Mouse (Mus musculus) kidney, adult 9 months (tissue): ENCODE data around the gene Aida.
A peak's percentile ranks its signal among the peaks of the same experiment; 100 is the strongest.
"Not testable (repeated sequence)": the region's sequence is repeated elsewhere in the genome, so short reads cannot be mapped to it uniquely, and the experiment has no call there.

Experiments used
- DNase-seq: peaks from one replicate; pipeline ENCODE4 v3.0.0; 2022

Gene Aida

GRCm38 (mm10) chr1:183296465-183296864, at the start of gene Aida:
Gene Aida (plus strand): TSS chr1:183296590.
- no peak for DNase-seq

DNA sequence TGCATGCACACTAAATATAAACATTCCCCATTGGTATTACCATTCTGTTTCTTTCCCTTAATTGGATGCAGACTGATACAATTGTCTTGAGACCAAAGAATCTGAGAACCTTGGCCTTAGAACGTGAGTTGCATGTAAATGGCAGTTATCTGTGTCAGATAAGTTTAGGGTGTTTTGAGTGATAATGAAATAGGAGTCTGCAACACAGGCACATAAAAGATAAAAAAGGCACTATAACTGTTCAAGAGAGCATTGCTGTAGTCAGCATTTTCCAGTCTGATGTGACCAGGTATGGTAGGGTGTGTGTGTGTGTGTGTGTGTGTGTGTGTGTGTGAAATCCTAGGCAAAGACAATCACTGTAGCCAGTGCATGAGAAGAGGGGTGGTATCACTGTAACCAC, 48.2 kb upstream of the Aida start:
- no peak for DNase-seq

- DNase-seq: no peak
These were observed 45.8 kb upstream of the Aida start for GRCm38 (mm10) chr1:183250612-183251011.

DNA sequence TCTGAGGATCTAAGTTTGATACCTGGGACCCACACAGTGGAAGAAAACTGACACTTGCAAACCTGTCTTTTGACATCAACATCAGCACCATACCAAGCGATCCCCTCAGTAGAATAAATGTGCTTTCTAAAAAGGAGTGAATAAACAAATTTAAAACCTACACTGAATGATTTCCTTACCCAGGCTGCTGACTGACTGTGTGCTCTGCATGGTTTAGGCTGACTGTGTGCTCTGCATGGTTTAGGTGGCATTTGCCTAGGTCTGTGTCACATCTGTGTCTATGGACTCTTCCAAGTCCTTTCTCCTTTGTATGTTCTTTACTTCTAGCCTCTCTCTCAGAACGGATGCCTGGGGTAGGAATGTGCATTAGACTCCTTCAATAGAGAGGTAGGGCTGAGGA, 44.6 kb upstream of the Aida start:
- no peak for DNase-seq

DNA sequence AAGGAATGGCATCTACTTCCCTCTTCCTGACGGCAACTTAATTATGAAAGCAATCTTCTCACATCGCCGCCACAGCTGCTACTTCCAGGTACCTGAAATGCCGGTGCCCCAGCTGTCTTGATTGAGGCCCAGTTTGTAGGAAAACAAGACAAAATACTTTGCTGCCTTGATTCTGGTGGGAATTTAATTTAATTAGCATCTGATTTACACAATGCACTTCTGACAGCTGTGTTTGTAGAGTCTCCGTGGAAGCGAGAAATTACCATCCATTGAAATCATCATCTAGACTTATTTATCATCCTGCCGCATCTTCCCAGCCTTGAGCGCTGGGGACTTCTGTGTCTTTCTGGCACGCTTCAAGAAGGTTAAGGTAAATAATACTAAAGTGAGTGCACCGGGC, 43.8 kb upstream of the Aida start:
- no peak for DNase-seq

DNA sequence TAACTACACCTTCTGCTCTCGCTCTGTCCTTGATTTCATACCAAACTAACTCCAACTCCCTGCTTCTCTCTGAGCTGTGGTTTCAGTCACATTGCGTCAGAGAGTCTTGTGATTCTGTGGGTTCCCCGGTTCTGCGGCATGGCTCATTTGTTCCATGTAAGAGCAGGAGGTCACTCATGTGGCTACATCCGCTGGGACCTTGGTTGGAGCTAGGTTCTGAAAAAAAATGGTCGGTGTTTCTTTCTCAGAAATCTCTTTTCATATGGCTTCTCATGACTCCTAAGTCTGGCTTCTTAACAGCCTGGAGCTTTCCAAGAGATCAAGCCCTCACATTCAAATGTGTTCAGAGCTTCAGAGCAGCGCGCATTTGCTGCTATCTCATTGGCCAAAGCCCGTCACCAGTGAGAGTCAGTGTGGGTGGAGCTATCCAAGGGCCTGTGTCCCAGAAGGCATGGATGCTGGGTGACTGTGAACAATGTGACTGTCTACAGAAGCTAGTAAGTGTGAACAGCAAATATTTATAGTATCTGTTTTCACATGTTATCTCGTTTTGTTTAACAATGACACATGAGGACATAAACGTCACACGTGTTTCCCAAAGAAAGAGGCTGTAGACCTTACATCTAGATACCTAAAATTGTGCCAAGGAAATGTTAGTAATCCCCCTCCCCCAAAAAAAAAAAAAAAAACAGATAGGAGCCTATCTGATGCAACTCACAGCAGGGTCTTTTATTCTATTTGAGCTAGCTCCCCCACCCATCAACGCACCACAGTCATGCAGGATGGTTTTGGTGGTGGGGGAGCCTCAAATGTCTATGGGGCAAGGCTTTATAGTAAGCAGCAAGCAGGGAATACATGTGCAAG, 32.0 kb upstream of the Aida start:
- no peak for DNase-seq

GRCm38 (mm10) chr1:183265921-183266467, 30.4 kb upstream of the Aida start:
- DNase-seq: no peak

GRCm38 (mm10) chr1:183267666-183268065, 28.7 kb upstream of the Aida start:
- DNase-seq: no peak

GRCm38 (mm10) chr1:183272867-183273818, 23.2 kb upstream of the Aida start:
- DNase-seq: peak; percentile 31

DNA sequence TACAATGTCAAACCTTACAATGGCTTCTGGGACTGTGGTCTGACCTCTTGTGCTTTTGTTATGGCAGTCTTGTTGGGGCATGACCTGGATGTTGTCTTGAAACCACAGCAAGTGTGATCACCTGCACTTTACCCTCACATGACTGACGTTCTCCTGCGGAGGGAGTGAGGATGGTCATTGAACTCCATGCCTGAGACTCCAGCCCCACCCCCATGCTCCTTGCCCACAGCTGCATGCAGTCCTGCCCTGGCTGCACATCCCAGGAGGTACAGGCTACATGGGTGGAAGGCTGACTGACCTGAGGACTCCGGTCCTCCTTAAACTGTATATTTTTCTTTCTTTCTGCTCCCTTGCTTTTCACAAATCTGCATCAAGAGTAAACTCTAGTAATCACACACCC, 22.0 kb upstream of the Aida start:
- peak; percentile 81 for DNase-seq

GRCm38 (mm10) chr1:183275763-183276162, 20.6 kb upstream of the Aida start:
- no peak for DNase-seq

DNA sequence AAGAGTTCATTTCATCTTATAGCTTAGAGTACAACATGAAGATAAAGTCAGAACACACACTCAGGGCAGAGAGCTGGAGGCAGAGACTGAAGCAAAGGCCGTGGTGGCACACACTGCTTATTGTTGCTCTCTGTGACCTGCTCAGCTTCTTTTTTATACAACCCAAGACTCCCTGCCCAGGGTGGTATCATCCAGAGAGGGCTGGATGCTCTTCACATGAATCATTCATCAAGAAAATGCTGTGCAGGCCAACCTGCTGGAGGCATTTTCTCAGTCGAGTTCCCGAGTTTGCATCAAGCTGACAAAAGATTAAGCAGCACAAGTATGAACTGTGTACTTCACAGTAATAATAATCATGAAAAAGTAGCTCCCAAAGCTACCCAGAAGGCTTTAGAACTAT, 8.0 kb upstream of the Aida start:
- no peak for DNase-seq

GRCm38 (mm10) chr1:183289576-183289975, 6.8 kb upstream of the Aida start:
- DNase-seq: no peak

DNA sequence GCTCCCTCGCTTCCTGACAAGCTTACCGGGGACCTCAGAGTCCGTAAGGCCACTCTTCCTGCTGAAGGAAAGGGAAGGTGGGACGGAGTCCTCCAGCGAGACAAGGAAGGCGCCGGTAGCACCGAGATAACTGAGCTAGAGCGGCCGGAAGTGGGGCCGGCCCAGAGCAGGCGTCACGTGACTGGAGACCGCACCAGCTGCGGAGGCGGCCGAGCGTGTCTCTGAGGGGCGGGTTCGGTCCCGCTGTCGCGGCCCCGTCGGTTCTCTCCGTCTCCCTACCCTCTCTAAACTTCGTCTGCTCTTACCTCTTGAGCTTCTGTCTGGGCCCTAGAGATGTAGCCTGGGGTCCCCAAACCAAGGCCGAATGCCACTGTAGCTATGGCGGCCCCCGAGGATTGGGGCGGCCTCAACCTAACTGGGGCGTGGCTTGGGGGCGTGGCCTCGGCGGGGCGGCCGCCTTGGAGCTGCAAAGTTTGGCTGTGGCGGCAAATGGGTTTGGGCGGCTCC, 540 bp downstream of the Aida start, which contains the start of gene Brox:
TSS of gene Brox (minus strand) at position 393 of the 507 bp plus-strand sequence.
- peak; percentile 95 for DNase-seq

DNA sequence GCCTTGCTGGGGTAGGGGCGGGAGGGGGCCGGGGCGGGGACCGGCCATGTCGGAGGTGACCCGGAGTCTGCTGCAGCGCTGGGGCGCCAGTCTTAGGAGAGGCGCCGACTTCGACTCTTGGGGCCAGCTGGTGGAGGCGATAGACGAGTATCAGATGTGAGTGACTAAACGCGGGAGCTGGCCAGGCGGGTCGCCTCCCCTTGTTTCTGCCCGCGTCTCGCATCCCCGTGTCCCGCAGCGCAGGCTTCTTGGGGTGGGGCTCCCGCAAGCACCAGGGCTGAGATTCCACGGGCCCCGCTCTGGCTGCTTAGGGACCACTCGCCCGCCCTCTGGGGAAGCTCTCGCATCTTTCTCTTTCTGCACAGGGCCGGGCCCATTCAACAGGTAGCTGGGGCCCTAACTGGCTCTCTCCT, 1.1 kb downstream of the Aida start:
- no peak for DNase-seq

- DNase-seq: peak; percentile 45
These were observed 1.6 kb downstream of the Aida start for GRCm38 (mm10) chr1:183297886-183298489.

GRCm38 (mm10) chr1:183299161-183299560, 2.8 kb downstream of the Aida start:
- DNase-seq: peak; percentile 97

- no peak for DNase-seq
These were observed 11.2 kb downstream of the Aida start for GRCm38 (mm10) chr1:183307555-183307954.

GRCm38 (mm10) chr1:183308476-183308875, 12.1 kb downstream of the Aida start:
- no peak for DNase-seq

DNA sequence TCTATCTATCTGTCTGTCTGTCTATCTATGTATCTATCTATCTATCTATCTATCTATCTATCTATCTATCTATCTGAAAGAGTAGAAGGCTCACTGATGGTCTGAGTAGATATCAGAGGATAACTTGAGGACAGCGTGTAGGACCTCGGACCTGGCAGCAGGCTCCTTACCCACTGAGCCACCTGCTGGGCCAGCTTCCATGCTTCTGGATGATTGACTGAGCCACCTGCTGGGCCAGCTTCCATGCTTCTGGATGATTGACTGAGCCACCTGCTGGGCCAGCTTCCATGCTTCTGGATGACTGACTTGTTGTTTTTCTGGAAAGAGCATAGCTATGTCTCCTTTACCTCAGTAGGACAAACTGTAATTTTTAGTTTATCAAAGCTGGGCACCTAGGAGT, 13.2 kb downstream of the Aida start:
- not testable (repeated sequence) for DNase-seq

DNA sequence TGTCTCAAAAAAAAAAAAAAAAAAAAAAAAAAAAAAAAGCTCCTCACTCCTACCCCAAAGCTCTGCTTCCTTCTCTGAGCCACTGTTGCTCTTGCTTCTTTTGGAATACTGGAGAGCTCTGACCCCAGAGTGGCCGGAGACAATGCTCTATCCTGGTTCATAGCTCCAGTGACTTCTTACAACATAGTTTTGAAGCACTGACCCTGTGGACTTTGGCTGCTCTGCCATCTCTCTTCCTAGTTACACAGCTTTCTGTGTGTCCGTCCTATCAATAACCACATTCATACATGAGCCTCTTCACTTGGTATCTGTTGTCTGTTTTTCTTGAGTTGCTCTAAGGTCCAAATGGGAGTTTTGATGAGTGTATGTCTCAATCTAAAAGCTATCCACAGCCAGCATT, 15.7 kb downstream of the Aida start:
- no peak for DNase-seq

DNA sequence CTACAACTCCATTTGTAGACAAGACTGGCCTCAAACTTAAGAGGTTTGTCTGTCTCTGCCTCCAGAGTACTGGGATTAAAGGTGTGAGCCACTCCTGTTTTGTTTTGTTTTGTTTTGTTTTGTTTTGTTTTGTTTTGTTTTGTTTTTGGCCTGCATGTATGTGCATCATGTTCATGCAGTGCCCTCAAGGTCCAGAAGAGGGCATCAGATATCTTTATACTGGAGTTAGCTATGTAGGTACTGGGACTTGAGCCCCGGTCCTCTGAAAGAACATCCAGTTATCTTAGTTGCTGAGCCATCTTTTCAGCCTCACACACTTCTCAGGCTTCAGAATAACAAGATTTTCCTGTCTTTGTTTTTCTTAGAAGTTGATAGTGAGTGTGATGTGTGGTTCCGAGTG, 19.4 kb downstream of the Aida start:
- DNase-seq: peak; percentile 18

GRCm38 (mm10) chr1:183320708-183321107, 24.3 kb downstream of the Aida start:
- no peak for DNase-seq
